Mouse (Mus musculus): Measurements from ENCODE around the gene Tlk2. TPM values are rescaled to one million over a fixed set of nuclear protein-coding genes. Genes with fewer than 3 reads are reported as not detected.

The Tlk2 gene
- polyA plus RNA-seq, 1 experiment from 2014 or later, result 22.5 TPM

GRCm38 (mm10) chr11:105179523-105179922 lies 916 bp downstream of the Tlk2 start:
- H3K27me3 ChIP-seq, result no peaks in the 10 kb centered on the region
- H3K27ac ChIP-seq (replicated peaks), result 0 out of 2 replicates have a peak overlapping the region, but pooled peaks have one; percentile 94
- no peak for ATAC-seq (ENCODE audit: low read depth)
- H3K4me2 ChIP-seq, result peak overlapping the region; percentile 82
- no peaks in the 10 kb centered on the region for H3K9me3 ChIP-seq
- H3K4me3 ChIP-seq, result peak overlapping the region; percentile 98
- 74% methylated on average over 4 of the region's 4 CpGs for WGBS
- peaks cover 5% of the 10 kb centered on the region for H3K36me3 ChIP-seq
- peaks cover 37% of the 10 kb centered on the region for H3K4me1 ChIP-seq (replicated peaks)
- H3K9ac ChIP-seq, result peak overlapping the region; percentile 99; the same call in 1 of the 2 replicates

GRCm38 (mm10) chr11:105180471-105181091 lies 2.0 kb downstream of the Tlk2 start:
- H3K9me3 ChIP-seq, result no peaks in the 10 kb centered on the region
- H3K4me1 ChIP-seq (replicated peaks), result peaks cover 37% of the 10 kb centered on the region
- H3K4me2 ChIP-seq, result peak overlapping the region; percentile 82
- peaks cover 14% of the 10 kb centered on the region for H3K36me3 ChIP-seq
- H3K9ac ChIP-seq, result peak overlapping the region; percentile 99
- peak; percentile 27 for ATAC-seq (ENCODE audit: low read depth)
- peak overlapping the region; percentile 98 for H3K4me3 ChIP-seq
- under 1% methylated on average over 35 of the region's 35 CpGs for WGBS
- H3K27ac ChIP-seq (replicated peaks), result peak overlapping the region; percentile 94
- no peaks in the 10 kb centered on the region for H3K27me3 ChIP-seq

GRCm38 (mm10) chr11:105181126-105181637 lies 2.6 kb downstream of the Tlk2 start:
- peak overlapping the region; percentile 98 for H3K4me3 ChIP-seq
- WGBS, result 0% methylated on average over 55 of the region's 60 CpGs

GRCm38 (mm10) chr11:105181689-105182460 lies 3.3 kb downstream of the Tlk2 start:
- peak overlapping the region; percentile 98 for H3K4me3 ChIP-seq
- H3K9ac ChIP-seq, result peak overlapping the region; percentile 99
- peak overlapping the region; percentile 94 for H3K27ac ChIP-seq (replicated peaks)
- peak overlapping the region; percentile 81 for H3K4me2 ChIP-seq
- peak; percentile 73 for ATAC-seq (ENCODE audit: low read depth)
- peaks cover 19% of the 10 kb centered on the region for H3K36me3 ChIP-seq
- peaks cover 37% of the 10 kb centered on the region for H3K4me1 ChIP-seq (replicated peaks)
- no peaks in the 10 kb centered on the region for H3K27me3 ChIP-seq
- under 1% methylated on average over 66 of the region's 89 CpGs for WGBS
- H3K9me3 ChIP-seq, result no peaks in the 10 kb centered on the region

More at GRCm38 (mm10) chr11:105181126-105181637, 2.6 kb downstream of the Tlk2 start:
- Histone ChIP-seq H3K36me3 (peaks cover 19% of the 10 kb centered on the region), H3K27ac (replicated peaks) (peak overlapping the region; percentile 94), H3K4me2 (peak overlapping the region; percentile 82), H3K9me3 (no peaks in the 10 kb centered on the region), H3K27me3 (no peaks in the 10 kb centered on the region), H3K9ac (peak overlapping the region; percentile 99), H3K4me1 (replicated peaks) (peaks cover 37% of the 10 kb centered on the region)
- peak; percentile 96 for ATAC-seq (ENCODE audit: low read depth)

GRCm38 (mm10) chr11:105182461-105182855 lies 3.9 kb downstream of the Tlk2 start:
- Histone ChIP-seq H3K4me1 (replicated peaks) (peaks cover 37% of the 10 kb centered on the region), H3K36me3 (peaks cover 19% of the 10 kb centered on the region), H3K4me3 (peak overlapping the region; percentile 98), H3K9me3 (no peaks in the 10 kb centered on the region), H3K27ac (replicated peaks) (peak overlapping the region; percentile 94), H3K27me3 (no peaks in the 10 kb centered on the region), H3K9ac (peak overlapping the region; percentile 99), H3K4me2 (peak overlapping the region; percentile 81)
- no peak for ATAC-seq (ENCODE audit: low read depth)
- WGBS, result 6% methylated on average over 4 of the region's 4 CpGs

- 90% methylated on average over 3 of the region's 3 CpGs for WGBS
- peaks cover 23% of the 10 kb centered on the region for H3K4me1 ChIP-seq (replicated peaks)
Observed at GRCm38 (mm10) chr11:105184678-105185077, 6.1 kb downstream of the Tlk2 start.

GRCm38 (mm10) chr11:105192186-105192585 lies 13.6 kb downstream of the Tlk2 start:
- H3K9ac ChIP-seq, result no peak overlapping the region
- no peak overlapping the region for H3K4me3 ChIP-seq
- ATAC-seq (ENCODE audit: low read depth), result no peak
- H3K36me3 ChIP-seq, result 0 out of 2 replicates have a peak, but pooled peaks cover 4% of the 10 kb centered on the region
- no peak overlapping the region for H3K27ac ChIP-seq (replicated peaks)
- WGBS, result 93% methylated on average over 3 of the region's 3 CpGs
- no peaks in the 10 kb centered on the region for H3K4me1 ChIP-seq (replicated peaks)
- H3K27me3 ChIP-seq, result no peaks in the 10 kb centered on the region
- no peaks in the 10 kb centered on the region for H3K9me3 ChIP-seq
- H3K4me2 ChIP-seq, result no peak overlapping the region

More at GRCm38 (mm10) chr11:105184678-105185077, 6.1 kb downstream of the Tlk2 start:
- no peaks in the 10 kb centered on the region for H3K27me3 ChIP-seq
- H3K9me3 ChIP-seq, result no peaks in the 10 kb centered on the region
- no peak for ATAC-seq (ENCODE audit: low read depth)
- H3K4me2 ChIP-seq, result no peak overlapping the region
- H3K27ac ChIP-seq (replicated peaks), result no peak overlapping the region
- H3K4me3 ChIP-seq, result no peak overlapping the region
- no peak overlapping the region for H3K9ac ChIP-seq
- peaks cover 19% of the 10 kb centered on the region for H3K36me3 ChIP-seq

GRCm38 (mm10) chr11:105196893-105197662 lies 18.5 kb downstream of the Tlk2 start:
- ATAC-seq (ENCODE audit: low read depth), result no peak
- 0 out of 2 replicates have a peak, but pooled peaks cover 4% of the 10 kb centered on the region for H3K36me3 ChIP-seq
- no peak overlapping the region for H3K4me3 ChIP-seq
- H3K4me1 ChIP-seq (replicated peaks), result no peaks in the 10 kb centered on the region
- H3K27me3 ChIP-seq, result no peaks in the 10 kb centered on the region
- H3K4me2 ChIP-seq, result no peak overlapping the region
- no peak overlapping the region for H3K9ac ChIP-seq
- no peak overlapping the region for H3K27ac ChIP-seq (replicated peaks)
- no peaks in the 10 kb centered on the region for H3K9me3 ChIP-seq
- WGBS, result 91% methylated on average over 4 of the region's 4 CpGs

- WGBS, result 67% methylated on average over 3 of the region's 3 CpGs
- no peak for ATAC-seq (ENCODE audit: low read depth)
- no peak overlapping the region for H3K4me2 ChIP-seq
Observed at GRCm38 (mm10) chr11:105202403-105202802, 23.8 kb downstream of the Tlk2 start.

GRCm38 (mm10) chr11:105210007-105210406 lies 31.4 kb downstream of the Tlk2 start:
- Histone ChIP-seq H3K36me3 (peaks cover 32% of the 10 kb centered on the region), H3K4me2 (no peak overlapping the region), H3K27ac (replicated peaks) (no peak overlapping the region), H3K9me3 (no peaks in the 10 kb centered on the region), H3K4me1 (replicated peaks) (no peaks in the 10 kb centered on the region), H3K9ac (no peak overlapping the region), H3K4me3 (no peak overlapping the region), H3K27me3 (no peaks in the 10 kb centered on the region)
- ATAC-seq (ENCODE audit: low read depth), result no peak
- WGBS, result 88% methylated on average over 1 of the region's 1 CpGs

More at GRCm38 (mm10) chr11:105202403-105202802, 23.8 kb downstream of the Tlk2 start:
- Histone ChIP-seq H3K27me3 (no peaks in the 10 kb centered on the region), H3K27ac (replicated peaks) (no peak overlapping the region), H3K36me3 (no peaks in the 10 kb centered on the region), H3K9me3 (no peaks in the 10 kb centered on the region), H3K4me3 (no peak overlapping the region), H3K4me1 (replicated peaks) (peaks cover 14% of the 10 kb centered on the region), H3K9ac (no peak overlapping the region)

- Histone ChIP-seq H3K9ac (no peak overlapping the region), H3K4me2 (no peak overlapping the region), H3K9me3 (no peaks in the 10 kb centered on the region), H3K27me3 (no peaks in the 10 kb centered on the region), H3K27ac (replicated peaks) (no peak overlapping the region), H3K36me3 (peaks cover 28% of the 10 kb centered on the region), H3K4me3 (no peak overlapping the region), H3K4me1 (replicated peaks) (no peaks in the 10 kb centered on the region)
- ATAC-seq (ENCODE audit: low read depth), result no peak
- 92% methylated on average over 1 of the region's 1 CpGs for WGBS
Observed at GRCm38 (mm10) chr11:105214257-105214656, 35.6 kb downstream of the Tlk2 start.

Measured in neural tube, embryonic 13.5 days (tissue).